Mouse (Mus musculus) megakaryocyte, embryonic 14.5 days (primary cell): Measurements from ENCODE around the gene Rpn2. TPM values are rescaled to one million over a fixed set of nuclear protein-coding genes. Genes with fewer than 3 reads are reported as not detected.

Experiments
- H3K27me3 ChIP-seq: replicated peaks from 2 replicates; pipeline ENCODE3; 2012; ENCODE audit warnings: inconsistent platforms
- H3K36me3 ChIP-seq: replicated peaks from 2 replicates; pipeline ENCODE3; 2012; ENCODE audit warnings: low read length, inconsistent platforms, mixed read lengths
- H3K4me1 ChIP-seq: 2 replicates; pipeline ENCODE4 v1.6.1; 2012; ENCODE audit warnings: inconsistent platforms
- H3K4me3 ChIP-seq: replicated peaks from 2 replicates; pipeline ENCODE3; 2012; ENCODE audit warnings: moderate library complexity, mild to moderate bottlenecking, inconsistent platforms
- H3K9me3 ChIP-seq: 2 replicates; pipeline ENCODE4 v1.6.1; 2012; ENCODE audit warnings: inconsistent platforms
- FLI1 ChIP-seq: IDR thresholded peaks from 2 replicates; pipeline ENCODE4 v1.6.1; 2012; ENCODE audit warnings: low read length, inconsistent platforms, mixed read lengths
- GATA1 ChIP-seq: IDR thresholded peaks from 3 replicates; pipeline ENCODE4 v1.6.1; 2012; ENCODE audit warnings: mixed read lengths, low read length, inconsistent platforms, borderline replicate concordance
- polyA plus RNA-seq: library from polyadenylated mRNA; stranded (reverse); fragments of >175 nt; gene quantifications from 2 replicates; pipeline ENCODE4 v1.2.3, GENCODE M21; 2012; ENCODE audit warnings: low replicate concordance; ENCODE audit not compliant: insufficient read depth

The Rpn2 gene
- polyA plus RNA-seq, 1 experiment: 73.1 TPM

DNA sequence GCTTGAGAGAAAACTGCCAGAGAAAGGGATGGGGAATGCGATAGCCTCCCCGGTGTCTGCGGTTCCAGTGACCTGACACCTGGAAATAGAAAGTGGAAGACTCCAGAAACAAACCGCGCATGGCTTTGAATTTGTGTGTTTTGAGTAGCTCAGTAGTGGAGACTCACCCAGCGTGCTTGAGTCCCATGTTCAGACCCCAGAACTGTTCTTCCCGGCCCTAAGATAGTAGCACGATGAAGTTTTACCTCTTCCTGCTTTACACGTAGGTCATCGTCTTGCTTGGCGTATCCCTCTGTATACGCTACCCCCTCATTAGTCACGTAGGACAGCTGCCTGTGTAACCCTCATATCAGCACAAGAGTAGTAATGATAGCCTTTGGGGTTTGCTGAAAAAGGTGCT, 89.2 kb downstream of the Rpn2 start:
- Histone ChIP-seq H3K9me3 (no peaks in the 10 kb centered on the region), H3K27me3 (no peaks in the 10 kb centered on the region), H3K4me3 (peak overlapping the region; percentile 93), H3K4me1 (peaks cover 57% of the 10 kb centered on the region), H3K36me3 (peaks cover 35% of the 10 kb centered on the region)
- TF ChIP-seq GATA1: no peak
- no peak for TF ChIP-seq FLI1

DNA sequence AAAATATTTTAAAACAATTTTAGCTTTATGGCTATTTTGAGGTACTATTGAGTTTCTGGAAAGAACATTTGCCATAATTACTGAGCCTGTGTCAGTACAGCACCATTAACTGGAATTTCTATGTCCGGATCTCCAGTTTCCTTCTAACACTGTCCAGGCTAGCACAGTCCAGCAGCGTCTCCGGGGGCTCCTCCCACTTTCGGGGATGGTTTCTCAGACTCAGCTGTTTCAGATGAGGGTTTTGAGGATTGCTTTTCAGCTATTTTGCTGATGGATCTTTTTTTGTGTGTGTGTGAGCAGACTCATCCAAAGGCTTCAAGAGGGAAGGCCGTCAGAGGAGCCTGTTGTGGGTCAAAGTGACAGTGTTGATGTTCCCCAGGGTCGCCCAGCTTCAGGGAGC, 92.9 kb downstream of the Rpn2 start:
- Histone ChIP-seq H3K9me3 (no peaks in the 10 kb centered on the region), H3K4me3 (no peak overlapping the region), H3K4me1 (peaks cover 73% of the 10 kb centered on the region), H3K36me3 (peaks cover 60% of the 10 kb centered on the region), H3K27me3 (no peaks in the 10 kb centered on the region)
- no peak for TF ChIP-seq FLI1
- TF ChIP-seq GATA1: no peak

GRCm38 (mm10) chr2:157373681-157374080, 94.9 kb downstream of the Rpn2 start:
- H3K4me1 ChIP-seq: peaks cover 71% of the 10 kb centered on the region
- TF ChIP-seq FLI1 (no peak), GATA1 (no peak)
- H3K9me3 ChIP-seq: no peaks in the 10 kb centered on the region
- no peak overlapping the region for H3K4me3 ChIP-seq
- peaks cover 66% of the 10 kb centered on the region for H3K36me3 ChIP-seq
- no peaks in the 10 kb centered on the region for H3K27me3 ChIP-seq

DNA sequence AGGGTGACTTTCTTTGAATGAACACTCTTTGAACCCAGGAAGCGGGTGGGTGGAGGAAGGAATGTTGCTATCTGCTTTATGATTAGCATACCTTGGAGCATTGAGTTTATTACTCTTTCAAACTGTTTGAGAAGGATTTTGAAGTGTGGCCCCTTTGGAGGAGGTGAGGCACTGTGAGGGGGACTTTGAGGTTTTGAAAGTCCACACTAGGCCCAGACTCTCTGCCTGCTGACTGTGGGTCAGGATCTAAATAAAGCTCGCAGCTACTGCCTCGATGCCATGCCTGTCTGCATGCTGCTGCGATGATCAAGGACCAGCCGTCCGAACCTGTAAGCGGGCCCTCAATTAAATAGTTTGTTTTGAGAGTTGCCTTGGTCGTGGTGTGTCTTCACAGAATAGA, 96.2 kb downstream of the Rpn2 start:
- no peaks in the 10 kb centered on the region for H3K9me3 ChIP-seq
- no peak overlapping the region for H3K4me3 ChIP-seq
- H3K36me3 ChIP-seq: peaks cover 71% of the 10 kb centered on the region
- no peak for TF ChIP-seq GATA1
- TF ChIP-seq FLI1: no peak
- peaks cover 61% of the 10 kb centered on the region for H3K4me1 ChIP-seq
- H3K27me3 ChIP-seq: no peaks in the 10 kb centered on the region

Other genes with a start within 250 kb of the Rpn2 start
- 3.8 and 5.8 TPM in 2 replicates for gene Soga1, start 199.8 kb upstream of the Rpn2 start, polyA plus RNA-seq
- gene Tldc2, start 192.0 kb upstream of the Rpn2 start, polyA plus RNA-seq: not detected in 2 replicates
- 16.0 and 27.3 TPM in 2 replicates for gene Samhd1, start 143.8 kb upstream of the Rpn2 start, polyA plus RNA-seq
- gene Rbl1, start 74.5 kb upstream of the Rpn2 start, polyA plus RNA-seq: 1.3 and 2.1 TPM in 2 replicates
- not detected in 2 replicates for gene Mroh8, start 532 bp downstream of the Rpn2 start, polyA plus RNA-seq
- 1.1 TPM in 1 of 2 replicates, not detected in the other for gene Ghrh, start 68.5 kb downstream of the Rpn2 start, polyA plus RNA-seq
- gene Manbal, start 88.6 kb downstream of the Rpn2 start, polyA plus RNA-seq: 42.3 and 73.0 TPM in 2 replicates
- 186 and 225 TPM in 2 replicates for gene Src, start 139.4 kb downstream of the Rpn2 start, polyA plus RNA-seq